Mouse (Mus musculus): Measurements from ENCODE around the gene Bhlhe41.

DNA sequence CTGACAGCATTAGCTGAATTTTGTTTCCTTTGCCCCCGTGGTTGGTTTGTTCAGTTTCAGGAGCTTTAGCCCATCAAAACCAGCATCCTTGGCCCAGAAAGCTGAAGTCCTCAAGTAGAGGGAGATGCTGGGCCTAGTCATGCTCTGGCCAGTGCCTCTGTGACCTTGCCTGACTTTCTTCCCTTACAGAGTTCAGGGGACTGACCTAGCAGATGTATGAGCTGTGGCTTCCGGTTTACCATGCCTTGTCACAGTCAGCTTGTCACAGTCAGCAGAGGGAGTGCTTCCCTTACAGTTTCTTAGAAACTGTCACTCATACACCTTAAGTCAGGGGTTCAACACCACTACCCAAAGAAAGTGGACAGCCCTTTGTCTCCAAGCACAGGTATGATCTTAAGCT is 5.0 kb downstream of the Bhlhe41 start:
- no peak for TF ChIP-seq CEBPB (IDR thresholded peaks at IDR 0.05; ENCODE audit: low read depth)
- TF ChIP-seq USF1 (IDR thresholded peaks at IDR 0.05; ENCODE audit: low read depth) = no peak
- peak; percentile 25 for TF ChIP-seq CTCF (IDR thresholded peaks at IDR 0.05; ENCODE audit: control insufficient read depth, insufficient read depth, insufficient read length)
- no peak for TF ChIP-seq MAX (IDR thresholded peaks at IDR 0.05)
- TF ChIP-seq MYOG (IDR thresholded peaks at IDR 0.05; ENCODE audit: control insufficient read depth, extremely low read depth, insufficient read length) = no peak
- no peak for TF ChIP-seq FOSL1 (IDR thresholded peaks at IDR 0.05; ENCODE audit: insufficient read depth, low read length, poor library complexity, severe bottlenecking)
